Mouse (Mus musculus): ENCODE data around the gene Cdc14b. TPM values are rescaled to one million over a fixed set of nuclear protein-coding genes. Genes with fewer than 3 reads are reported as not detected.

Cdc14b gene
- total RNA-seq, 2 experiments from 2014 or later = 11.2 to 13.1 TPM

GRCm38 (mm10) chr13:64237000-64237680 is 38.0 kb downstream of the Cdc14b start:
- DNase-seq (ENCODE audit: low spot score in 2 of 2) = no peak

DNA sequence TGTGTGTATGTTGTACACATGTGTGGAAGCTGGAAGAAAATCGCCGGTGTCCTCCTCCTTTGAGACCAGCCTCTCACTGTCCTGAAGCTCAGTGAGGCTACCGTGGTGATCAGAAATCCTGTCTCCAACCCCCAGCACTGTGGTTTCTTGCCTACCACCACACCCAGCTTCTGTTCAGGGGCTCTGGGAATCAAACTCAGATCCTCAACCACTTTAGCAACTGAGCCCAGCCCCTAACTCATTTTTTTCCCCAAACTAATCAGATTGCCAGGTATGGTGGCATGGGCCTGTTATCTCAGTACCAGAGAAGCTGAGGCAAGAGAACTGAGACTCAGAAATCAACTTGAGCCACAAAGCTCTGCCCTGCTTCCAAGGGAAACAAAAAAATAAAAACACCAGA is 39.3 kb downstream of the Cdc14b start:
- DNase-seq (ENCODE audit: low spot score in 2 of 2) = no peak

GRCm38 (mm10) chr13:64235062-64235715 is 39.9 kb downstream of the Cdc14b start:
- DNase-seq (ENCODE audit: low spot score in 2 of 2) = peak in 1 of 2 experiments; percentile 54

DNA sequence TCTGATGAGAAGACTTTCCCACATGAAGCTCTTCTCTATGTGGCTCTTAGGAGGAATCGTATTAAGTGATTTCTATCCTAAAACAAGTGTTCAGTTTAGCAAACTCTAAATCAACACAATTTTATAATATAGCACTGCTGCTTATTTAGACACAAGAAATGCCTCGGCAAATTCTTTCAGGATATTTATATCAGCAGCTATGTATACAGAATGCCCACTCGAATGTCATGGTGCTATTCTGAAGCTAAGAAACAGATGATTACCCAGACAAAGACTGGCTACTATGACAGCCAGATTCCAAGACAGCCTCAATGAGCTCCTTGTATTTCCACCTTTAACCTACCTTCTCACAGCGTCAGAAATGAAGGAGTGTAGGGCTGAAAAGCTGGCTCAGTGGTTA is 42.0 kb downstream of the Cdc14b start:
- no peak for DNase-seq (ENCODE audit: low spot score in 2 of 2)

DNA sequence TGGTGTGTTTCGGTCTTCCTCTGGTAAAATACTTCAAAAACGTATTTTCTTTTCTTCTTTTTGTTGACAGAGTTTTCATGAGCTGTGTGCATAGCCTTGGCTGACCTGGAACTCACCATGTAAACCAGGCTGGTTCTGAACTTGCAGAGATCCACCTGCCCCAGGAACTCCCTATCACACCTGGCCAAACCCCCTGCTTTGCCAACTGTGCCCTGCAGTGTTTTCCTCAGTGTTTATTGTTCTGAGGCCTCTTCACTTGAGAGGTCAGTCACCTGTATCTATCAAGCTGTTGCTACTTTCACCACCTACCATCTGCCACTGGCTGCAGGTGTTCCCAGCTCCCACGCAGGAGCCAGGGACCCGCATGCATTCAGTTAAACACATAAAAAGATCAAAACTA is 48.4 kb downstream of the Cdc14b start:
- no peak for DNase-seq (ENCODE audit: low spot score in 2 of 2)

DNA sequence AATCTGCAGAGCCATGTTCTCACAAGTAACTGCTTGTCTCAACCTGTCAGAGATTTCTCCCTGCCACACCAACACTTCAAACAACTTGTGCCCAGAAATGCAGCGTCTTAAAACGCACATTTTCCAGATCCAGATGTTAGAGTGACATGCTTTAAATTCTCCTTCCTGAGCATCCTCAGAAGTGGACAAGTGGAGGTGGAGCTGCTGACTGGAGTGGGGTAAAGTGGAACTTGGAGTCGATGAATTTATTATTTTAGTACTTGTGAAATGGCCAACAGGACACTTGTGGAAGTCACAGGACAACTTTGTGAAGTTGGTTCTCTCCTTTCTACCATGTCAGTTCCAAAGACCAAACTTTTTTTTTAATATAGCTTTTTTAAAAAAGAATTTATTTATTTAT is 49.4 kb downstream of the Cdc14b start:
- no peak for DNase-seq (ENCODE audit: low spot score in 2 of 2)

- no peak for DNase-seq (ENCODE audit: low spot score in 2 of 2)
Measured at GRCm38 (mm10) chr13:64214891-64215290, 60.2 kb downstream of the Cdc14b start.

DNA sequence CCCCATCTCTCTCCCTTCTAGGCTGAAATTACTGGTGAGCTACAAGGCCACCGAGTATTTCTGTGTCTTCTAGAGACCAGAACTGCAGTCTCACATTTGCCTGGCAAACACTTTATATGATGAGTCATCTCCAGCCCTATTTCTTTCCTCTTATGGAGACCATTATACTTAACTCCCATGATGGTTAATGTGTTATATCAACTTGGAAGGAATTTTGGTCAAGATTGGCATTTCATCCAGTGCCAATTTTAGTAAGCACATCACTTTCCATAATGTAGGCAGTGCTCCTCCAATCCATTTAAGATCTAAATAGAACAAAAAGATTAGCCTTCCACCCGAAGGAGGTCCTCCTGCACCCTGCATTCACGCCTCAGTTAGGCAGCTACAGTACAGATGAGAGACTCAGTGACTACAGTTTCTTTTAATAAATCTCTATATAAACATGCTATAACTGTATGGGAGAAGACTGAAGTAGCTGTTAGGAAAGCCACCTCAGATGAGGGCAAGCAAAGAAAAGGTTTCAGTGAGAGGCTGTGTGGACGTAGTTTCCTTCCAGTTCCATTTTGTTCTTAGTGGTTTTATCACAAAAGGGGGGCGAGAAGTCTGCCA is 63.0 kb downstream of the Cdc14b start:
- no peak for DNase-seq (ENCODE audit: low spot score in 2 of 2)

- no peak for DNase-seq (ENCODE audit: low spot score in 2 of 2)
Measured at GRCm38 (mm10) chr13:64208146-64208545, 66.9 kb downstream of the Cdc14b start.

DNA sequence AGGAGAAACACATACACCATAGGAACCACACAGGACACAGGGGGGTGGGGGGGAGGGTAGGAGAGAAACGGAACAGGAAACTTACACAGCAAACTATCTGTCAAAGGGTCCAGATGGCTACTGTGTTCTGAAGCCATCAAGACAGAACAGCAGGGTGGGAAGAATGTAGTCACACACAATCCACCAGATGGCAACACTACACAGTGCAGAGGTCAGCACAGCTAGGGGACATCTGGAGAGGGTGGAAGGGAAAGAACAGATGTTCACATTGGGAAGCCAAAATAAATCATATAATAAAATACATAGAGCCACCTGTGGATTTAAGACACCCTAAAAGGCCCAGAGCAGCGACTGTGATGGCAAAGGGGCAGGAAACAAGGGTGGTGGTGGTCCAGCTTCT is 69.9 kb downstream of the Cdc14b start:
- DNase-seq (ENCODE audit: low spot score in 2 of 2) = no peak

- no peak for DNase-seq (ENCODE audit: low spot score in 2 of 2)
Measured at GRCm38 (mm10) chr13:64204726-64205125, 70.4 kb downstream of the Cdc14b start.

DNA sequence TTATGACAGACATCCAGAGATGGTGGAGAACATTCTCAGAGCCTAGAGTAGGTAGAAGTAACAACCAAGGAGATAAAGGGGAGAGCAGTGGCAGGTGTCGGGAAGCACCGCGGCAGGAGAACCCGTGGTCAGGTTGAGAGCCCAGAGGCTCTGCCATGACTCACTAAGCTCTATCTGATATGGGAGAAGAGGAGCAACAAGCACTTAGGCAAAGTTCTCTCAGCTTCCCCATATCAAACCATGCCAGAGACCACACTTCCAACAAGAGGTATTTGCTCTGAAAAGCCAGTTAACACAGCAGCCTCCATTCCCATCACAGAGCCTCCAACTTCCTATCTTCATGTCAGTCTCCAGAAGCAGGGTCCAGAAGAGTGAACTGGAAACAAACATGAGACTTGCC is 74.2 kb downstream of the Cdc14b start:
- DNase-seq (ENCODE audit: low spot score in 2 of 2) = no peak

DNA sequence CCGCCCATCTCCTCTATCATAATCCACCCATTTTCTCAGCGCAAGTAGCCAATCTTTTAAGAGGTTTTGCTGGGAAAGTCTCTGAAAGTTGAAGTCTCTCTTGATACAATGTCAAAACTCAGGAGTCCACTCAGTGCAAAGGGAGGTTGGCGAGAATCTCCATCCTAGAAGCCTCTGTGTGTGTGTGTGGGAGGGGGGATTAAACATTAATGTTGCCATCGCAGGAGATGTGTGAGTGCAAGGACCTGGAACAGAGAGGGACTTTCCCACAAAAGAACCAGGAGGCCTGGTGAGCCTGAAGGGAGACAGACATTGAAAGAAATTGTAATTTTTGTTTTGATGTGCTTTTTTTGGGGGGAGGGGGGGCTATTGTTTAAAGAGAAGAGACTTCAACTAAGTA is 76.8 kb downstream of the Cdc14b start:
- no peak for DNase-seq (ENCODE audit: low spot score in 2 of 2)

- DNase-seq (ENCODE audit: low spot score in 2 of 2) = no peak
Measured at GRCm38 (mm10) chr13:64197899-64198298, 77.2 kb downstream of the Cdc14b start.

GRCm38 (mm10) chr13:64187065-64187464 is 88.0 kb downstream of the Cdc14b start:
- no peak for DNase-seq (ENCODE audit: low spot score in 2 of 2)

GRCm38 (mm10) chr13:64186516-64186915 is 88.6 kb downstream of the Cdc14b start:
- no peak for DNase-seq (ENCODE audit: low spot score in 2 of 2)

GRCm38 (mm10) chr13:64185586-64185985 is 89.5 kb downstream of the Cdc14b start:
- DNase-seq (ENCODE audit: low spot score in 2 of 2) = no peak

DNA sequence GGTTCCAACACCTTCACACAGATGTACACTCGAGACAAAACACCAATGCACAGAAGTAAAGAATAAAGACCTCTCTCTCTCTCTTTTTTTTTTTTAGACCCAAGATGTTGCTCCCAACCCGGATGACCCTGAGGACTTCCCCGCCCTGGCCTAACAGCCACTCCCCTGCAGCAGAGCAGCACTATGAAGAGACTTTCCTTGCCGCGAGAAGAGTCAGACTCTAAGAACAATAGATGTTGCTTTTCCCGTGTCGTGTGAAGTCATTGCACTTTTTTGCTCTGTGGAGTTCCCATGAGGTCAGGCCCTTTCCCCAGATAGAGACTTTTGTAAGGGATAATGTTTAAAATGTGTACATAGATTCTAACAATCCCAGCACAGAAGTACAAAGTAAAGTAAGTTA is 89.9 kb downstream of the Cdc14b start:
- no peak for DNase-seq (ENCODE audit: low spot score in 2 of 2)

- DNase-seq (ENCODE audit: low spot score in 2 of 2) = no peak
Measured at GRCm38 (mm10) chr13:64184361-64184760, 90.7 kb downstream of the Cdc14b start.

DNA sequence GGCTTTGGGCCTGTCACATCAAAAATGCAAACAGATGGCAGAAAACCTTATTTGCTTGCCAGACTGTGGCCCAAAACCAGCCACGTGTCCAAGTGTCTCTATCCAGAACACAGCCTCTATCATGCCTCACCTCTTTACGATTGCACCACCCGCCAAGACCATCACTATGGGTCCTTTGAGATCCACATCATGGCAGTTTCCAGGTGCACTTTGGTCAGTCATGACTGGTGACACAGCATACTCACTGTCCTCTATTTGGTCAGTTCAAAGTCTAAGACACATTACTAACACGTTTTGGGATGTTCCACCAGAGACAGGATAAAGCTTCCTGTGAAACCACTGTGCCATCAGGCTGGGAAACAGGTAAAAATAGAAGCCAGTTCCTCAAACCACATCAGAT is 91.5 kb downstream of the Cdc14b start:
- DNase-seq (ENCODE audit: low spot score in 2 of 2) = no peak

DNA sequence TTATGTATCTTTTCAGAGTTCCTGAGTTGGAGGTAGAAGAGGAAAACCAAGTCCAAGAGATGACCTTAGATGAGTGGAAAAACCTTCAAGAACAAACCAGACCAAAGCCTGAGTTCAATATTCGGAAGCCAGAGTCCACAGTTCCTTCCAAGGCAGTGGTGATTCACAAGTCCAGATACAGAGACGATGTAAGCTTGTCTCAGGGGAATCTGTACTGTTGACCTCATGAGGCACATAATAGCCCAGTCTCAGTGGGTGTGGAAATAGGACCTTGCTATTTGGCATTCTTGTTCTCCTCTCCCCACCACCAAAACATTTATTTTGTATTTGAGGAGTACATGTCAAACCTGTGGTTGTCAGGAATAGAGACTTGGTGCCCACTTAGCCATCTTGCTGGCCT is 93.0 kb downstream of the Cdc14b start:
- DNase-seq (ENCODE audit: low spot score in 2 of 2) = no peak

DNA sequence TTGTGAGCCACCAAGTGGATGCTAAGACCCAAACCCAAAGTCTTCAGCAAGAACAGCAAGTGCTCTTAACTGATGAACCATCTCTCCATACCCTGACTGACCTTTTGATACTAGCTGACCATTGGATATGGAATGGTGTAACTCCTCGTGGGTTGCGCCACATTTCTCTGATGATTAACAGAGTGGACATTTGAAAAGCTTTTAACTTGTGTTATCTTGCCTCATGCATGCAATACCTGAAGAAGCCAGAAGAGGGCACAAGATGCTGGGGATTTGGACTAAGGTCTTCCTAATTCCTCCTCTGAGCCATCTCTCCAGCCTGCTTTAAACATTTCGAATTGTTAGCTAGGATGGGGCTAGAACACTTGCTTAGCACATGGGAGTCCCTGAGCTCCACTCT is 94.2 kb downstream of the Cdc14b start:
- peak in 1 of 2 experiments; percentile 65 for DNase-seq (ENCODE audit: low spot score in 2 of 2)

DNA sequence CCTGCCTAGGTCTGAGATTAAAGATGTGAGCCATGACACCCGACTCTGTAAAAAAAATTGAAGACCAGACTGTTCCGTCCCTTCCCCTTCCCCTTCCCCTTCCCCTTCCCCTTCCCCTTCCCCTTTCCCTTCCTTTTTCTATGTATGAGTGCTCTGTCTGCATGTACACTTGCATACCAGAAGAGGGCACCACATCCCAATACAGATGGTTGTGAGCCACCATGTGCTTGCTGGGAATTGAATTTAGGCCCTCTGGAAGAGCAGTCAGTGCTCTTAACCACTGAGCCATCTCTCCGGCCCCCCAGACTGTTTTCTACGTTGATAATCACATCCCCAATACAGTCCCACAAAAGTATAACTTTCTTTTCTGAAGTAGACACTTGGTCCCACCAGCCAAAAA is 94.8 kb downstream of the Cdc14b start:
- DNase-seq (ENCODE audit: low spot score in 2 of 2) = no peak
